ENCODE assay signal across 11 mouse cellular contexts in genomic region chr12:118620847-118621636, GRCm38 (mm10).
DNase-seq lines count a peak whose midpoint lies in the region; ATAC-seq lines count a peak whose summit lies in the region.
"Had no signal": no experiment of that assay in that cellular context is flagged by ENCODE, and none has a peak within 500 bp of the region (broad histone marks: within the 10 kb centered on the region; RNA-seq: fewer than 3 reads in every experiment).

No protein-coding gene starts in this region.

- H3K4me2 ChIP-seq in heart, embryonic 11.5 days = peak overlapping the region; percentile 10
- no peak overlapping the region for H3K4me2 ChIP-seq in midbrain, embryonic 13.5 days (replicated peaks)
- H3K4me2 ChIP-seq: neural tube, embryonic 13.5 days had no signal

- DNase-seq in lung, postnatal 36 days = peak; percentile 1
- DNase-seq in lung, adult 18-20 months = no peak
- DNase-seq in kidney, adult 18-20 months = peak; percentile 31
- DNase-seq in urinary bladder, postnatal 4 days (ENCODE audit: low spot score in 2 of 2) = no peak
- DNase-seq: gastrocnemius, postnatal 10 days; right cerebral cortex, postnatal 14 days had no signal

- ATAC-seq in heart, embryonic 11.5 days (replicated peaks; ENCODE audit: insufficient number of reproducible peaks, low FRiP score, low TSS enrichment) = no peak; the same call in 1 of the 2 replicates
- no peak for ATAC-seq in megakaryocyte, adult 5-6 weeks (ENCODE audit: poor library complexity, severe bottlenecking)
- no peak for ATAC-seq in midbrain, embryonic 13.5 days
- ATAC-seq: activated CD4-positive, CD25-positive, alpha-beta regulatory T cell, adult 4 months had no signal

- no peaks in the 10 kb centered on the region for H3K9me3 ChIP-seq in heart, embryonic 11.5 days (replicated peaks; ENCODE audit: control insufficient read depth, low read length)
- no peaks in the 10 kb centered on the region for H3K9me3 ChIP-seq in midbrain, embryonic 13.5 days
- H3K9me3 ChIP-seq: neural tube, embryonic 13.5 days had no signal

- 40% methylated on average over 5 of the region's 5 CpGs for WGBS in heart, embryonic 11.5 days (ENCODE audit: insufficient replicate concordance)
- WGBS in midbrain, embryonic 13.5 days = 25% methylated on average over 5 of the region's 5 CpGs

- no peak overlapping the region for H3K9ac ChIP-seq in heart, embryonic 11.5 days (ENCODE audit: low read depth, low read length)
- no peak overlapping the region for H3K9ac ChIP-seq in midbrain, embryonic 13.5 days (replicated peaks)
- H3K9ac ChIP-seq: neural tube, embryonic 13.5 days had no signal

- peaks cover 8% of the 10 kb centered on the region; the same call in 1 of the 2 replicates for H3K4me1 ChIP-seq in heart, embryonic 11.5 days (ENCODE audit: control insufficient read depth, insufficient read depth, low read length)
- peaks cover 7% of the 10 kb centered on the region; the same call in 1 of the 2 replicates for H3K4me1 ChIP-seq in midbrain, embryonic 13.5 days (replicated peaks)

- peak overlapping the region; percentile 75 for H3K27ac ChIP-seq in heart, embryonic 11.5 days (ENCODE audit: low read depth, low read length)
- no peak overlapping the region for H3K27ac ChIP-seq in midbrain, embryonic 13.5 days
- H3K27ac ChIP-seq: neural tube, embryonic 13.5 days had no signal

- H3K36me3 ChIP-seq in heart, embryonic 11.5 days (ENCODE audit: control insufficient read depth, insufficient read depth, low read length) = no peaks in the 10 kb centered on the region
- no peaks in the 10 kb centered on the region for H3K36me3 ChIP-seq in midbrain, embryonic 13.5 days
- H3K36me3 ChIP-seq: neural tube, embryonic 13.5 days had no signal

- H3K4me3 ChIP-seq in heart, embryonic 11.5 days (ENCODE audit: low read depth, low read length) = no peak overlapping the region
- no peak overlapping the region for H3K4me3 ChIP-seq in midbrain, embryonic 13.5 days (replicated peaks)
- H3K4me3 ChIP-seq: neural tube, embryonic 13.5 days had no signal

- H3K27me3 ChIP-seq in heart, embryonic 11.5 days (ENCODE audit: control insufficient read depth, insufficient read depth, low read length) = no peaks in the 10 kb centered on the region
- H3K27me3 ChIP-seq in midbrain, embryonic 13.5 days = peaks cover 16% of the 10 kb centered on the region

Comparison
In these comparisons a context has a peak if more than half of its experiments do, and no peak if none do; other contexts are left out.
1. DNase-seq: peak in lung, postnatal 36 days (single experiment) and kidney, adult 18-20 months (single experiment); none in lung, adult 18-20 months (0 of 2) and urinary bladder, postnatal 4 days (0 of 2).